Mouse (Mus musculus) cerebellum, adult 2 months (tissue): Measurements from ENCODE around the gene Ube2ql1.

Experiments used
- CTCF ChIP-seq: fragments of 200-500 bp; IDR thresholded peaks from 2 replicates; pipeline ENCODE4 v1.5.1; 2011; ENCODE audit warnings: low read depth, mild to moderate bottlenecking, control low read depth, low read length, moderate library complexity, borderline replicate concordance; ENCODE audit not compliant: insufficient read depth
- POLR2A ChIP-seq: fragments of 200-500 bp; IDR thresholded peaks from 2 replicates; pipeline ENCODE4 v1.6.1; 2011; ENCODE audit warnings: low read length, control low read depth, borderline replicate concordance; ENCODE audit not compliant: insufficient read depth

DNA sequence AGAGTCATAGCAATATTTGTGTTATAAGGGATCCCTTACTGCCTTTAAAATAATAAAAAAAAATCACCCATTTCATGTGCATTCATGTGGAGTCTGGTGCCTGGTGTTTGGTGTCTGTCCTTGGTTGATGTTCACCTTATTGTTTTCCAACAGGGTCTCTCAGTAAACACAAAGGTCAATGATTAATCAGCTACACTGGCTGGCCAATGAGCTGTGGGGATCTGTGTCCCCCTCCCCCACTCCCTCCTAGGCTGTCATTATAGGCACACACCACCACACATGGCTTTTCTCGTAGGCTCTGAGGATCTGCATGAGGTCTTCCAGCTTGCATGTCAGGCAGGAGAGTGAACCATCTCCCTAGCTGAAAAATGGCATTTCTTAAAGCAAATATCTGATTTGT is 38.9 kb downstream of the Ube2ql1 start:
- no peak for TF ChIP-seq POLR2A
- no peak for TF ChIP-seq CTCF
